Mouse (Mus musculus) c-Kit-positive CD71-positive TER-119-negative erythroid progenitor cells, embryonic 14.5 days (primary cell): ENCODE data around the gene Zc3h15.
"Not testable (repeated sequence)": the region's sequence is repeated elsewhere in the genome, so short reads cannot be mapped to it uniquely, and the experiment has no call there.

Experiments
- DNase-seq: peaks from one replicate; pipeline ENCODE4 v3.0.0-alpha.2; 2013; ENCODE audit warnings: low read depth

The Zc3h15 gene

GRCm38 (mm10) chr2:83674421-83674820 is 30.2 kb downstream of the Zc3h15 start:
- DNase-seq: no peak

GRCm38 (mm10) chr2:83674896-83675295 is 30.7 kb downstream of the Zc3h15 start:
- no peak for DNase-seq

GRCm38 (mm10) chr2:83675681-83676080 is 31.4 kb downstream of the Zc3h15 start:
- no peak for DNase-seq

GRCm38 (mm10) chr2:83676226-83676870 is 32.1 kb downstream of the Zc3h15 start:
- DNase-seq: no peak

- no peak for DNase-seq
Observed at GRCm38 (mm10) chr2:83681332-83681731, 37.1 kb downstream of the Zc3h15 start.

GRCm38 (mm10) chr2:83681785-83682184 is 37.5 kb downstream of the Zc3h15 start:
- DNase-seq: no peak

- DNase-seq: no peak
Observed at GRCm38 (mm10) chr2:83682282-83682681, 38.0 kb downstream of the Zc3h15 start.

- no peak for DNase-seq
Observed at GRCm38 (mm10) chr2:83683731-83684519, 39.7 kb downstream of the Zc3h15 start.

- no peak for DNase-seq
Observed at GRCm38 (mm10) chr2:83684691-83685090, 40.5 kb downstream of the Zc3h15 start.

- DNase-seq: no peak
Observed at GRCm38 (mm10) chr2:83690372-83690771, 46.1 kb downstream of the Zc3h15 start.

- DNase-seq: no peak
Observed at GRCm38 (mm10) chr2:83692651-83693545, 48.7 kb downstream of the Zc3h15 start.

GRCm38 (mm10) chr2:83694061-83694460 is 49.8 kb downstream of the Zc3h15 start:
- no peak for DNase-seq

GRCm38 (mm10) chr2:83695345-83696247 is 51.4 kb downstream of the Zc3h15 start:
- no peak for DNase-seq

- no peak for DNase-seq
Observed at GRCm38 (mm10) chr2:83698484-83698883, 54.2 kb downstream of the Zc3h15 start.

GRCm38 (mm10) chr2:83699324-83699723 is 55.1 kb downstream of the Zc3h15 start:
- no peak for DNase-seq

- no peak for DNase-seq
Observed at GRCm38 (mm10) chr2:83700667-83701066, 56.4 kb downstream of the Zc3h15 start.

- DNase-seq: no peak
Observed at GRCm38 (mm10) chr2:83702411-83702810, 58.2 kb downstream of the Zc3h15 start.

- DNase-seq: no peak
Observed at GRCm38 (mm10) chr2:83705580-83706158, 61.4 kb downstream of the Zc3h15 start.

GRCm38 (mm10) chr2:83709896-83710524 is 65.8 kb downstream of the Zc3h15 start:
- no peak for DNase-seq

GRCm38 (mm10) chr2:83713281-83713680 is 69.0 kb downstream of the Zc3h15 start:
- not testable (repeated sequence) for DNase-seq

- DNase-seq: no peak
Observed at GRCm38 (mm10) chr2:83713946-83714345, 69.7 kb downstream of the Zc3h15 start.
